Mouse (Mus musculus) spleen, adult 12 weeks (tissue): ENCODE measurements at regions not wholly inside any gene's neighbourhood (a gene's known extent, or its start where the extent isn't known, plus 50 kb on each side); places are given as distances from the start of the nearest gene placed in this dataset.
"Not testable (repeated sequence)": the region's sequence is repeated elsewhere in the genome, so short reads cannot be mapped to it uniquely, and the experiment has no call there.

Experiments
- DNase-seq: peaks from one replicate; pipeline ENCODE4 v3.0.0; 2022; ENCODE audit warnings: low spot score

GRCm38 (mm10) chr2:149283274-149283673 lies 121.6 kb upstream of the Cst10 start:
- DNase-seq = no peak

DNA sequence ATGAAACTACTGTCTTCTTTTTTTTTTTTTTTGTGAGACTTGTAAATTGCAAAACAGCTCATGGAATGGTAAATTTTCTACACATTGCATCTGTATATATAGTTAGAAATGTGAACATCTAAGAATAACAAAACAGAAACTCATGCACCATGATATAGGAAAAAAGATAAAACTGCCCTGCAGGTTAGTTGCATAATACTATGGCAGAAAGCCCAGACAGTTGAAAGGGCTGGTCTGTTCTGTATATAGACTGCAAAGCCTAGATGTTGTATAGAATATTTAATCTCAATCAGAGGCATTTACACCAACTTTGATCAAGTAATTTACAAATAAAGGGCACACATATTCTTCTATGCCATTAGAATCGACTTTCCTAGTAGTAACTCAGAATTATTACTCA lies 120.7 kb upstream of the Cst10 start:
- DNase-seq = no peak

DNA sequence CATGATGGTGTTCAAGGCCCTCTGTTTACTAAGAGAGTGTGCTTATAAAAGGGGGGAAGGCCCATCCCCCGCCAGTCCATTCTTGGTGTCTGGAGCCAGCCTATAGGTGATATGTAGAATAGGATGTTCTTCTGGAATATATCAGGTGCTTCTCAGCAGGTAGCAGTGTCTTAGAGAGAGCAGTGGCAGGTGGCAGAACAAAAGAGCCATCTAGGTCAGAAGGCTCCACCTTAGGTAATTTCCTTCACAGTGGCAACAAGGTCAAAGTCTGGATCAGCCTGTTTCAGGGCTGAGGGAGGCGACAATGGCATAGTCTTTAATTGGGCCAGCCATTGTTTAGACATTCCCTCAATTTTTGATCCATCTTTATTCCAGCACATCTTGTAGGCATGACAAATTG lies 107.9 kb upstream of the Cst10 start:
- DNase-seq = not testable (repeated sequence)

DNA sequence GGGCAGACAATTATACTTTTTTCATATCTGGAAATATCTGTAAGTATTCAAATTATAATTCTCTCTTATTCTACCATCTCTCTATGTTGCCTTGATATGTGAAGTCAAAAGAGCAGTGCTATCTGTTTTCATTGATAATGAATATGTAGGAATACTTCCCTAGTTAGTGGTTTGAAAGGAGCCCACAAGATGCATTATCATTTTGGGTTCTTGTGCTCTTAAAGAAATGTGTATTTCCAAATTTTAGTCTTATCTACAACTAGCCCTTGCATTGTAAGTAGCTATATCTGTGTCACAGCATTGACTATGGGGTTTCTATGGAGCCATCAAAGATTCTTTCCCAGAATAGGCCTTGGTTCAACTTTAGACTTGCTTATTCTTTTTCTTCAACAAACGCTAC lies 99.3 kb upstream of the Cst10 start:
- DNase-seq = no peak

GRCm38 (mm10) chr2:149350239-149350811 lies 54.5 kb upstream of the Cst10 start:
- peak; percentile 4 for DNase-seq
